ENCODE assay signal across 13 mouse cellular contexts in genomic region chr6:128106154-128106553, GRCm38 (mm10). TPM values are rescaled to one million over a fixed set of nuclear protein-coding genes. Genes with fewer than 3 reads are reported as not detected.
DNase-seq lines count a peak whose midpoint lies in the region; ATAC-seq and TF ChIP-seq lines count a peak whose summit lies in the region.
"Had no signal": no experiment of that assay in that cellular context is flagged by ENCODE, and none has a peak within 500 bp of the region (broad histone marks: within the 10 kb centered on the region; RNA-seq: fewer than 3 reads in every experiment).

No protein-coding gene starts in this region.

- WGBS in heart, embryonic 12.5 days, result 49% methylated on average over 3 of the region's 3 CpGs
- 62% methylated on average over 3 of the region's 3 CpGs for WGBS in kidney, postnatal 0 days
- WGBS in embryonic facial prominence, embryonic 15.5 days, result 66% methylated on average over 3 of the region's 3 CpGs

- H3K27me3 ChIP-seq in heart, embryonic 12.5 days (replicated peaks), result no peaks in the 10 kb centered on the region
- H3K27me3 ChIP-seq in kidney, postnatal 0 days (ENCODE audit: insufficient read depth, low read length), result no peaks in the 10 kb centered on the region
- H3K27me3 ChIP-seq in embryonic facial prominence, embryonic 15.5 days, result no peaks in the 10 kb centered on the region
- H3K27me3 ChIP-seq: liver, embryonic 13.5 days had no signal

- H3K36me3 ChIP-seq in heart, embryonic 12.5 days, result no peaks in the 10 kb centered on the region
- no peaks in the 10 kb centered on the region for H3K36me3 ChIP-seq in kidney, postnatal 0 days (ENCODE audit: insufficient read depth, low read length)
- no peaks in the 10 kb centered on the region for H3K36me3 ChIP-seq in embryonic facial prominence, embryonic 15.5 days
- H3K36me3 ChIP-seq: liver, embryonic 13.5 days had no signal

- no peak overlapping the region for H3K4me3 ChIP-seq in heart, embryonic 12.5 days
- no peak overlapping the region for H3K4me3 ChIP-seq in kidney, postnatal 0 days (replicated peaks; ENCODE audit: low read depth, low read length)
- no peak overlapping the region for H3K4me3 ChIP-seq in embryonic facial prominence, embryonic 15.5 days (replicated peaks)
- H3K4me3 ChIP-seq: liver, embryonic 13.5 days; myocyte had no signal

- H3K9ac ChIP-seq in heart, embryonic 12.5 days, result peak overlapping the region; percentile 33; the same call in 1 of the 2 replicates
- no peak overlapping the region for H3K9ac ChIP-seq in kidney, postnatal 0 days (ENCODE audit: low read depth, low read length)
- no peak overlapping the region for H3K9ac ChIP-seq in embryonic facial prominence, embryonic 15.5 days
- H3K9ac ChIP-seq: liver, embryonic 13.5 days had no signal

- no peaks in the 10 kb centered on the region for H3K9me3 ChIP-seq in heart, embryonic 12.5 days (replicated peaks)
- no peaks in the 10 kb centered on the region for H3K9me3 ChIP-seq in kidney, postnatal 0 days (replicated peaks; ENCODE audit: low read length)
- H3K9me3 ChIP-seq in embryonic facial prominence, embryonic 15.5 days (replicated peaks), result no peaks in the 10 kb centered on the region
- H3K9me3 ChIP-seq: liver, embryonic 13.5 days had no signal

- H3K4me2 ChIP-seq in heart, embryonic 12.5 days, result no peak overlapping the region
- H3K4me2 ChIP-seq in kidney, postnatal 0 days (ENCODE audit: low read length), result no peak overlapping the region
- H3K4me2 ChIP-seq in embryonic facial prominence, embryonic 15.5 days (replicated peaks), result no peak overlapping the region
- H3K4me2 ChIP-seq: liver, embryonic 13.5 days; midbrain, embryonic 11.5 days had no signal

- H3K4me1 ChIP-seq in heart, embryonic 12.5 days (replicated peaks), result peaks cover 71% of the 10 kb centered on the region
- peaks cover 48% of the 10 kb centered on the region for H3K4me1 ChIP-seq in kidney, postnatal 0 days (replicated peaks; ENCODE audit: insufficient read depth, low read length)
- peaks cover 59% of the 10 kb centered on the region for H3K4me1 ChIP-seq in embryonic facial prominence, embryonic 15.5 days

- no peak for ATAC-seq in heart, embryonic 12.5 days (ENCODE audit: insufficient number of reproducible peaks, low FRiP score)
- ATAC-seq in kidney, postnatal 0 days (replicated peaks; ENCODE audit: low FRiP score, low read depth), result 0 out of 2 replicates have a peak, but pooled peaks have one; percentile 5
- no peak for ATAC-seq in embryonic facial prominence, embryonic 15.5 days (ENCODE audit: insufficient number of reproducible peaks, low FRiP score, low TSS enrichment, low read depth)
- ATAC-seq in granulocyte monocyte progenitor cell, adult 5-6 weeks (replicated peaks; ENCODE audit: poor library complexity, severe bottlenecking), result no peak

- H3K27ac ChIP-seq in heart, embryonic 12.5 days (ENCODE audit: poor library complexity, severe bottlenecking), result peak overlapping the region; percentile 37
- peak overlapping the region; percentile 86 for H3K27ac ChIP-seq in kidney, postnatal 0 days
- peak overlapping the region; percentile 88 for H3K27ac ChIP-seq in embryonic facial prominence, embryonic 15.5 days (replicated peaks)
- H3K27ac ChIP-seq: liver, embryonic 13.5 days had no signal

- no peak for DNase-seq in heart, adult 9 months (ENCODE audit: low spot score in 2 of 2)
- no peak for DNase-seq in kidney, postnatal 0 days (ENCODE audit: low spot score)
- DNase-seq in kidney, postnatal 4 days, result no peak
- peak; percentile 54 for DNase-seq in lung, postnatal 14 days
- no peak for DNase-seq in ovary, postnatal 10 days (ENCODE audit: low spot score)
- DNase-seq: cerebellum, adult 11-12 months; liver, embryonic 13.5 days; right cerebral cortex, postnatal 14 days had no signal

- no peak for TF ChIP-seq CTCF in kidney, postnatal 0 days (IDR thresholded peaks at IDR 0.05; ENCODE audit: low read depth)

RNA-seq across cellular contexts. Expression of gene Tspan9, which starts 37.2 kb away (rescaled TPM):
- 172 and 183 TPM in 2 replicates for polyA plus RNA-seq in heart, embryonic 12.5 days (2016; fragmentation: Nextera tagmentation; extraction: Ambion mirVana)
- polyA plus RNA-seq in kidney, postnatal 0 days (2015; fragmentation: Nextera tagmentation; extraction: Ambion mirVana), result 102 and 131 TPM in 2 replicates
- polyA plus RNA-seq in embryonic facial prominence, embryonic 15.5 days (2015; fragmentation: Nextera tagmentation; extraction: Ambion mirVana), result 156 and 177 TPM in 2 replicates
- total RNA-seq in granulocyte monocyte progenitor cell, adult 5-6 weeks (2014; fragmentation: Nextera tagmentation), result 2.2 TPM in 1 of 2 replicates, not detected in the other
- 0.62 and 3.4 TPM in 2 replicates for total RNA-seq in granulocyte monocyte progenitor cell, adult 5-6 weeks (2017)

Comparison
In these comparisons a context has a peak if more than half of its experiments do, and no peak if none do; other contexts are left out.
1. H3K27ac ChIP-seq: peak in every context shown above with its lines; median percentile 88 in embryonic facial prominence, embryonic 15.5 days; 86 in kidney, postnatal 0 days; 37 in heart, embryonic 12.5 days.